Comparison of ENCODE assay signal across 12 mouse cellular contexts in the genomic region with DNA sequence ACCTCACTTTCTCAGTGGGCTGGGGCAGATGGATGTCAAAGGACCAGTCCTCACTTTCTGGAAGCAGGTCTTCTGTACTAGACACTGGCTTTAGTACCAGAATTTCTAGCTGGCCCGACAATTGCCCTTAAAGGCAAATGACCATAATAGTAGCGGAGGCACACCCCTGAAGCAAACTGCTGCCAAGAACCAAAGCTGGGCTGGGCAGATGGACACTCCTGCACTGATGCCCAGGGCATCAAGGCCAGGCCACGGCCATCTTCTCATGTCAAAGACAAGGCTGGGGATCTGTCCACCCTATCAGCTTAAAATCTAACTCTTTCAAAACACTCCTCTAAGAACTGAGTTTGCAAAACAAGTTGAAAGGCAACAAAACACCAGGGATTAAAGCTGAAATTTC.
"Had no signal": no experiment of that assay in that cellular context is flagged by ENCODE, and none has a peak within 500 bp of the region (broad histone marks: within the 10 kb centered on the region; RNA-seq: fewer than 3 reads in every experiment).

No protein-coding gene starts in this region.

- ATAC-seq: midbrain, embryonic 13.5 days had no signal

- H3K4me1 ChIP-seq: midbrain, embryonic 13.5 days; neural tube, embryonic 15.5 days had no signal

- H3K9me3 ChIP-seq: limb, embryonic 13.5 days; liver, embryonic 13.5 days; midbrain, embryonic 13.5 days; neural tube, embryonic 15.5 days; stomach, embryonic 15.5 days had no signal

- H3K4me3 ChIP-seq: limb, embryonic 13.5 days; liver, embryonic 13.5 days; midbrain, embryonic 13.5 days; myocyte; neural tube, embryonic 15.5 days; stomach, embryonic 15.5 days had no signal

- H3K4me2 ChIP-seq: limb, embryonic 13.5 days; liver, embryonic 13.5 days; midbrain, embryonic 13.5 days; neural tube, embryonic 15.5 days; stomach, embryonic 15.5 days had no signal

- H3K27ac ChIP-seq: kidney, postnatal 0 days; limb, embryonic 13.5 days; liver, embryonic 13.5 days; midbrain, embryonic 13.5 days; neural tube, embryonic 15.5 days; stomach, embryonic 15.5 days had no signal

- H3K9ac ChIP-seq: limb, embryonic 13.5 days; liver, embryonic 13.5 days; midbrain, embryonic 13.5 days; neural tube, embryonic 15.5 days; stomach, embryonic 15.5 days had no signal

- H3K36me3 ChIP-seq: limb, embryonic 13.5 days; liver, embryonic 13.5 days; midbrain, embryonic 13.5 days; neural tube, embryonic 15.5 days; stomach, embryonic 15.5 days had no signal

- DNase-seq: left cerebral cortex, postnatal 4 days; liver, embryonic 13.5 days; lung, adult 18-20 months; retina, postnatal 1 day; thymus, adult 2 months; thymus, postnatal 25 days had no signal

- H3K27me3 ChIP-seq: limb, embryonic 13.5 days; liver, embryonic 13.5 days; midbrain, embryonic 13.5 days; neural tube, embryonic 15.5 days; stomach, embryonic 15.5 days had no signal
